Mouse (Mus musculus): ENCODE results near the gene Nrgn.

The Nrgn gene

DNA sequence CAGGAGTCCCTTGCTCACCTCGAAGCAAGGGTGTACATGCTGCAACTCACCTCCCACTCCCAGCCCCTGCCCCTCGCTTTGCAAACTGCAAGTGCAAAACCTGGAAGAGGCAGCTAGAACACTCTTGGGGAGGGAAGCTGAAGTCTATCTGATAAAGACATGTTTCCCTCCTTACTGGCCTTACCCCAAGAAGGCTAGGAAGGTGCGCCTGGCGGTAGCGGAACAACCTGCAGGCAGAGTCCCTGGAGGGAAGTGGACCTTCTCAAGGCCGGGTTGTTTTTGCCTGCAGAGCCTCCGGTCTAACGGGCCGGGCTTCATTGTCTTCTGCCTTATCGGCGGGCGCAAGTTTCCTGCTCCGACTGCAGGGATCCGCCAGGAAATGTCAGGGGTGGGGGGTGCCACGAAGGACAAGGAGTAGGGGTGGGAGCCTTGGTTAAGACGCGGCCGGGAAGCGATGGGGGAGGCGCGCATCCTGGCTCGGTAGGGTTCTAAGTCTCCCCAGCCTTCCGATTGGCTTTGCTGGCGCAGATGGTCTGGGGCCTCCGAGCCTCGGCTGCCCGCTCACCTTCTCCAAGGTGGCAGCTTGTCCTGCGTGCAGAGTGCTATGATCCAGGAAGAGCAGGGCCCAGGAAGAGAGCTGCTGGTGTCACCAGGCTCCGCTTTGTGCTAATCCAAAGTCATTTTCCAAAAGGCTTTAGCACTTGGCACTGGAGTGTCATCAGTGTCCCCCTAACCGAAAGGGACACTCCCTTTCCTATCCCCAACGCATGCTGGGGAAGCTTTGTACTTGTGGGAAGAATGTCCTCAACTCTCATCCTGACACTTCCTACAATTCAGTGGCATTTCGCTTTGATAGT lies 22.4 kb downstream of the Nrgn start:
- no peak for DNase-seq (ENCODE audit: low read depth in 1 of 2, low spot score in 2 of 2)

DNA sequence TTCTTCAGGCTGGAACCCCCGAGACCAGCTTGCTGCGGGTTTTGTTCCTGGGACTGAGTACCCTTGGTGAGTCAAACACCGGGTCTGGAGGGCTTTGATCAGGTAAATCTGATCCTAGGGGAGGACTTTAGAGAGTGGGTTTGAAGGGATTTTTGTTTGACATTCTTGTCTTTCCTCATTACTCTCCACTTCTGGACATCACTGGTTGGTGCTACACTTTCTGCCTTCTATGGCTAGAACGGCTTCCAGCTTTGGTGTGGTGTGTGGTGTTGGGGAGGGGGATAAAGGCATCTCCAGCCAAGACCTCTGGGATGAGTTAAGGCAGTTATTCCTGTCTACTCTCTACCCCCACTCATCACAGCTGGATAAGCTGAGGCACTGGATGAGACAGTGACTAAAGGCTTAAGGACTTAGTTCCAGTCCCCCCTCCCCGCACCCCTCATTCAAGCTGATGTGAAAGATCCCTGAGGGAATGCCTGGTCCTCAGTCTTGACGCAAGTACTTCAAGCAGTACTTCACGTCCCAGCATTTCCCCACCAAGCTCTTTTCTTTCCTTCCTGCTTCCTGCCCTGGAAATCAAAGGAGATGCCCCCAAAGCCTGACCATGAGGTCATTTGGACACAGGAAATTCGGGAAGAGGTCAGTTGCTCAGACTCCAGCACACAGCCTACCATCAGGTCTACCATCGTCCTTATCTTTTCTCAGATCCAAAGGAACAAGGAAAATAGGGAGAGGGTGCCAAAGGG lies 24.3 kb downstream of the Nrgn start:
- no peak for DNase-seq (ENCODE audit: low read depth in 1 of 2, low spot score in 2 of 2)

DNA sequence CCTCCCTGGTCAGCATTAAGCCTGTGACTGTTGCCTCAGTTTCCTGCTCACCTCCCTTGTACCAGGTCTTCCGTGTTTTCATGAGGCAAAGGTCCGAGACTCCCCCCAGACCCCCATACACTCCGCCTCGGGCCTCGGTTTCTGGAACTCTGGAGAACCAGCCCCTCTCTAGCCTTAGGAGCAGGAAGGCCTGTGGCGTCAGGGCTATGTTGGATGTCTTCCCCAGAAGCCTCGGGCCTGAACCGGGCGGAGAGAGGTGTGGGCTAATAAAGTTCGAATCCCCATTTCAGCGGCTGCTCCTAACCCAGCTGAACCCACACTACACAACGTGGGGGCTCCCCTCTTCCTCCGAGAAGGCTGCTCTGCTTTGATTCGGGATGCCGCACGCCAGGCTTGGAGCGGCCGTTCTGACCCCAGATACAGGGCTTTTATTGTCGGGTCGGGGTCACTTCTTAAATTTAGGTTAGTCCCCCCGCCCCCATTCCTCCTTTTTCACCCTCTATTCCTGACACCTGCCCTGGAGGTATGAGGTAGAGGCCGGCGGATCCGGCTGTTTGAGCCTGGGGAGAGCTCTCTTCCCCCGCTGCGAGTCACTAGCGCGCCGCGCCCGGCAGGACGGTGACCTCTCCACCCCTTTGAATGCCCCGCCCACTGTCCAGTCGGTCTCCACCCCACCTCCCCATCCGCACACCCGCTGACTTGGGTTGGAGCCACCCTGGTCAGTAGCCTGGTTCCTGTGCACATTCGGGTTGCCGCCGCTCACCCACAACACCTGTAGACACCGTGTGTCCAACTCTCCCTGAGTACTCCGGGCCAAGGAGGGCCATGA lies 25.1 kb downstream of the Nrgn start, which contains the start of gene Esam:
Gene Esam (plus strand): TSS at position 683 of the 829 bp plus-strand sequence.
- no peak for DNase-seq (ENCODE audit: low read depth in 1 of 2, low spot score in 2 of 2)

DNA sequence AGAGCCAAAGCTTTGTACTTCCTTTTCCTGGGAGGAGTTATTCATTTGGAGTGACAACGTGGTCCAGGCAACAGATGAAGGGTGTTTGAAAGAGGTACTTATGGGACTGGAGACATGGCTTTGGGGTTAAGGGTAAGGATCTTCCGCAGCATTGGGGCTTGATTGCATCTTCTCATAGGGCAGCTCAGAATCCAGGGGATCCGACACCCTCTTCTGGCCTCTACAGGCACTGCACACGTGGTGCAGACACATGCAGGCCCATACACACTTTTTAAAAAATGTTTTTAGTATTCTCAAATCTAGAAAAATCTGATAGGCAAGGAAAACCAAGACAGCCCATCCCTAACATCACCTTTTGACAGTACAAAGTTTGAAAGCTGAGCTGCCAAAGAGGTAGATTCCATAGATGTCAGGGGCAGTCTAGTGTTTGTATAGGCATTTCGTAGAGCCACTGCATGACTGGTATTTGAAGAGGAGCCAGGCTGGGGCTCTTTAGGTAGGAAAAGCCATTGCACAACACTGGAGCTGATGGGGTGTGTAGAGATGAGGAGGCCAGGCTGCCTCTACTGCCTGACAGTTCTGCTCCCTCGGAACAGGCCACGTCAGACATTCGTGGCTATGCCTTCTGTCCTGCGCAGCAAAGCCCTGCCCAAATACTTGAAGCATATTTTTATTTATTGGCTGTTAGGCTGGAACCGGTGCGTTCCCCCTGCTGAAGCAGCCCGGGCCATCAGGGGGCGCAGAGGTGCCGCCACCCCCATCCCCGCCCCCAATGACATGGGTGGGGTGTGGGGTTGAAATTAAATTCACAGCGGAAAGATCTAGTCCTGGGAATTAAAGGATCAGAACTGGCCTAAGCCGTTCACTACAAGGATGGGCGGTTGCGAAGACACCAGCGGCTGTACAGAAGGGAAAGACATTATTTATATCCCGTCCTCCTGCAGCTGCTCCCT lies 26.0 kb downstream of the Nrgn start:
- DNase-seq (ENCODE audit: low read depth in 1 of 2, low spot score in 2 of 2), result no peak

DNA sequence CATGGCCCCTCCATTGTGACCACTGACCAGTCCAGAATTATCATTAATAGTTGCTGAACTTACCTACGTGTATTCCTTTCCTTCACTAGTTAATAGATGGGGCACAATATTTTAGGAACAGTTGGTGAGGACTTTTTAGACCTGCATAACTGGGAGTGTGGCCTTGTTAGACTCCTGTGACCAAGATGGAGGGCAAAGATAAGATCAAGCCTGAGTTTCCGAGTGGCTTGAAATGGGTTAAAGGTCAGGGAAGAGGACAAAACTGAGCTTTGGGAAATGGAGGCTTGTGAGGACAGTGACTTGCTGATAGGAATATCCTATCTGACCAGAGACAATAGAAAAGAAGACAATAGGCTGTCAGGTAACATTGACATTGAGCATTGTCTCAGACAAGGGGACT lies 27.2 kb downstream of the Nrgn start:
- no peak for DNase-seq (ENCODE audit: low read depth in 1 of 2, low spot score in 2 of 2)

DNA sequence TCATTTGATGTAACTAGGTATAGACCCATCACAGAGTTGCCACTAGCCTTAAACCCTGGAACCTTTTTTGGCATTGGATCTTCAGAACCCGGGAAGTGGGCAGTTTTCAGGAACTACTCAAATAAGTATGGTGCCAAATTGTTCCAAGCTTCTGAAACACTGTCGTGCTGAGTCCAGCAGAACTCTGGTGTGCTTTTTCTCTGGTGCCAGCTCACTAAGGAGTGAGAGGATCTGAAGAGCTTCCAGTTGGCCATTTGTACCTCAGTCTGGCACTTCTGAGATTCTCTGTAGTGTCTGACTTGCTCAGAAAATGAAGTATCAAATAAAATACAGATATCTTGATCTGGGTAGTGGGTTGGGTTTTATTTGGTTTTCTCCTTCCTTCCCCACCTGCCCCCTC lies 32.7 kb downstream of the Nrgn start:
- DNase-seq (ENCODE audit: low read depth in 1 of 2, low spot score in 2 of 2), result no peak

DNA sequence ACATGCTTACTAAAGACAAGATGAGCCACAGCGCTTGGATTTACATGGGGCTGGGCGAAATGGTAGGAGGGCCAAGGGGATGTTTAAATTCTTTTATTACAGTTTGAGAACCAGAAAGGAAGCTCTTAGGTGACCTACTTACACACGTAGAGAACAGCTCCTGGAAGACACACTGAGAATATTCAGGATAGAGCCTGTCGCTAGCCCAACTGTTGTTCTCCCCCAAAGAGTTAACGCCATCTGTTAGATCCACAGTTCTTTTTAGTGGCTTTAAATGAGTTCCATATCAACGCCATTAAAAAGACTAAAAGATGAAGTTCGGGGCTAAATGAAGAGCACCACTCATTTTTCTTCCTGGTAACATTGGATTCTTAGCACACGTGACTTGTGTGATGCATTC lies 33.7 kb downstream of the Nrgn start:
- DNase-seq (ENCODE audit: low read depth in 1 of 2, low spot score in 2 of 2), result no peak

DNA sequence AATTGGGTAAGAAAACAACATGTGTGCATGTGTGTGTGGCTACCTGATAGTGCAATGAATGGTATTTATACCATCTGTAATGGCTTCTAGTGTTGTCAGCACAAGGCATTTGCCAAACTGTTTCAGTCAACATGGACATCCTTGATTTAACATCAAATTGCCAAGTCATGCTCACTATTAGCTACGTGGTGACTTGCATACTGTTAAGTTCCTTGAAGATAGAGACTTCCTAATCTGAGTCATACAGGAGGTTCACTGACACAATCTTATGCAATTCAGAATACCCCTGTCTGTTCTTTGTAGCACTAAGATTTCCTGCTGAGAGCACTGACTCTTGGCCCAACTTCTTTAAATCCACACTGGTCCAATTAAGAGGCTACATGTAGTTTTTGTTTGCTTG lies 35.2 kb downstream of the Nrgn start:
- no peak for DNase-seq (ENCODE audit: low read depth in 1 of 2, low spot score in 2 of 2)

DNA sequence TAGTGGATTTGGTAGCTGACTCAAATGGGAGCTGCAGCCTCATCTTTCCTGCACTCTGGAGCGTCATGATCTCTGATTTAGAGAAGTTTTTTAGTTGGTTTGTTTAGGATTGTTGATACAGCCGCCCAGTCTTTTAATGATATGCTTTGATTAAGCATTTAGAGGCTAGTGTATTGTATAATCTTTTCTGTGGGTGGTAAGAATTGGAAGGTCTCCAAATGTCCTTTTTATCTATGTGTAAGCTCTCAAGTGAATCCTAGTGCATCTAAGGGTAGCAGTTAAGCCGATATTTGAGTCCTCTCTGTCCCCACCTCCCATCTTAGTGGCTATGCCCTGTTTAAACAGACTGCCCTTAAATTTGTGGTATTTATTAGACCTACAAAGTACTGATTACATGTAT lies 38.2 kb downstream of the Nrgn start:
- no peak for DNase-seq (ENCODE audit: low read depth in 1 of 2, low spot score in 2 of 2)

DNA sequence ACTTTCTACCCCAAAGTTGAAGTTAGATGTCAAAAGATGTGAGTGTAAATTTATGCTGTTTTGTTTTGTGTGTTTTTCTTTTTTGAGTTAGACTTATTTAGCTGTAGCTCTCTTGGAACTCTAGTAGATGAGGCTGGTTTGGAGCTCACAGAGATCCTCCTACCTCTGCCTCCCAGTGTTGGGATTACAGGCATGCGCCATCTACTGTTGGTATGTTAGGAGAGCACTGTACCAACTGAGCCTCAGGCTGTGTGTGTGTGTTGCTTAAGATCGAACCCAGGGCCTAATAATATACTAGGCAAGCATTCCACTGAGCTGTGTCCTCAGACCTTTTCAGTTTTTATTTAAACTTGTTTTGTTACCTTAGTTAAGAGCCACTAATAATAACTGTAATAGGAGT lies 40.6 kb downstream of the Nrgn start:
- DNase-seq (ENCODE audit: low read depth in 1 of 2, low spot score in 2 of 2), result no peak

DNA sequence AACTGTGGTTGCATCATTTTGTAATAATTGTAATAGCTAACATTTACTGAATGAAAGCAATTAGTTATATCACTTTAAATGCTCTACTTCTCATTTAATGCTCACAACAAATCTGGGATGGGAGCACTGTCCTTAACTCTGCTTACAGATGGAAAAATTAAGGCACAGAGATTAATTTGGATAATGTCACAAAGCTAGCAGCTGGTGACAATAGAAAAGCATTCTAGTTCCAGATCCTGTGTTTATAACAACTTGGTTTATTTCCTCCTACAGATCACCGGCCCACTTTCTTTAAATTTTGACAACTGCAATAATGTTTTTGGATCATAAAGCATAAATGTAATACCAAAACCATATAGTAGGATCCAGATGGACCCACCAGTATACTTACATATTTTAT lies 46.7 kb downstream of the Nrgn start:
- DNase-seq (ENCODE audit: low read depth in 1 of 2, low spot score in 2 of 2), result no peak

DNA sequence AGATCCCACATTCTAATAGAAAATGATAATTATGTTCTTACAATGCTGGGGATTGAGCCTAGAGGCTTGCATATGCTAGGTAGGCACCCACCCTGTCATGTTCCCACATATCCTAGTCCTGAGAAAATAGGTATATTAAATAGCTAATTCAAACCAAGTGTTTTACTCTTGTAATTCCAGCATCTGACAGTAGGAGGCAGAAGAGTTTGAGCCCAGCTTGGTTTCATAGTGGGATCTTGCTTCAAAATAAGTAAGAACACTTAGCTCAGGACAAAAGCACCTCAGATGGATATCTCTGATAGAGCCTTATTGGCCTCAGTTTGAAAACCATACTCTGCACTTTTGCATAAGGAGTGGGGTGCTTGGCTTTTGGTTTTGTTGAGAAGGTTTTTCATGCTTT lies 48.4 kb downstream of the Nrgn start:
- DNase-seq (ENCODE audit: low read depth in 1 of 2, low spot score in 2 of 2), result no peak

DNA sequence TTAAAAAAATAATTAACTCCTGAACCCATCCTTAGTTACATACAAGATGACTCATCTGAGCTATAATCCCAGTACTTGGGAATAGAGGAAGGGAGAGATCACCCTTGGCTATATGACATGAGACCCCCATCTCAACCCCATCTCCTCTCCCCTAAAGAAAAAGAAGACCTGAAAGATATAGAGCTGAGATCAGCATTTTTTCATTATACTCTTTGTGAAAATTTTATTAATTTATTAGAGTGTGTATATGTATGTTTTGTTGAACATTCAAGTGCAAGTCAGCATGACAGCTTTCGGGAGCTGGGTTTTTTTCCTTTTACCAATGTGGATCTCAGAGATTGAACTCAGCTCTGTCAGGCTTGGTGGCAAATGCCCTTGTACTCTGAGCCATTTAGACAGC lies 51.5 kb downstream of the Nrgn start:
- no peak for DNase-seq (ENCODE audit: low read depth in 1 of 2, low spot score in 2 of 2)

DNA sequence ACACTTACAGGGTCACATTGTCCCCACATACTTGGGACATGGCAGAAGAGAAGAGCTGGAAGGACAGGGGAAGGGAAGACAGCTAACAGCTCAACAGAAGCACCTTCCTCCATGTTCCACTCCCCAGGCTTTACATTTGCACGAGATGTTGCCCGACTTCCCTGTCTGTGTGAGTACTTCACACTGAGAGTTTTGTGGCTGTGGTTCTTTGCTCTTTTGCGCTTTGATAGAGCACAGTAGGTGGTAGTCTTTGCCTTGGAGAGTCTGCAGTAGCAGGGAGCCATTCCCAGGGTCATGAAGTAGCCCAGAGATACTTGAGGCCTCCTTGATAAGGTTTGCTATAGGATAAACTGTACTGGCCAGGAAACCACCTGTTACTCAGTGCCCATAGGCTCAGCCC lies 52.5 kb downstream of the Nrgn start:
- no peak for DNase-seq (ENCODE audit: low read depth in 1 of 2, low spot score in 2 of 2)

DNA sequence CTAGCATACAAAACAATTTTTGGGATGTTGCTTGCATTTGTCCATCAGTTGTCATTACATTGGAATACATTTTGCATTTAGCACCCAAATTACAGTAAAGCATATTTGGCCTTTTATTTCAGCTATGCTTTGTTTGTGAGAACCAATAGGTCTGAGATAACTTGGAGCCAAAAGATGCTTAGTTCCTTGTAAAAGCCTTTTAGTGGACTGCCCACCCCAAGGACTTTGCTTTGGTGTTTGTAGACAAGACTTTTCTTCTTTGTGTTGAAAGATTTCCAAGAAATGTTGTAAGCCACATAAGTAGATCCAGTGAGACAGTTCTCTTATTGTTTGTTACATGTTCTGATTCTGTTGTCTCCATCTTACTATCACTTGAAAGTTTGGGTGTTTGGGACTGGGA lies 56.4 kb downstream of the Nrgn start:
- DNase-seq (ENCODE audit: low read depth in 1 of 2, low spot score in 2 of 2), result no peak

DNA sequence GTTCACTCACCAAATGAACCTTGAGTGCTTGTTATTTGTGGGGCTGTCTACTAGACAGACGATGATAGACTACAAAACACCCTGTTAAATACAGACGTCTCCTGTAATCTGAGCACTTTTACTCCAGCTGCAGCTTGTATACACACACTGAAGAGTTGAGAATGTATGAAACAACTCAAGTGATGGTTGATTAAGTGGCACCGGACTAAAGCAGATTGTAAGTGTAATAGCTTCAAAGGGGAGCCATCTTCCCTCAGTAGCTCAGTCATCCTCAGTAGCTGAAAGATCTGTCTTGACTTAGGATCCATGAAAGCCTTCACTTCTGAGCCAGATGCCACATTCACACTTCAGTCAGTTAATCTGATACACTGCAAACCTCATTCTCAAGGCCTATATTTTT lies 56.9 kb downstream of the Nrgn start:
- DNase-seq (ENCODE audit: low read depth in 1 of 2, low spot score in 2 of 2), result no peak
